Comparison of ENCODE assay signal across 11 mouse cellular contexts in genomic region chr16:51118365-51118764, GRCm38 (mm10).
DNase-seq lines count a peak whose midpoint lies in the region; ATAC-seq and TF ChIP-seq lines count a peak whose summit lies in the region.
"Had no signal": no experiment of that assay in that cellular context is flagged by ENCODE, and none has a peak within 500 bp of the region (broad histone marks: within the 10 kb centered on the region; RNA-seq: fewer than 3 reads in every experiment).

No protein-coding gene starts in this region.

- no peaks in the 10 kb centered on the region for H3K36me3 ChIP-seq in kidney, embryonic 16.5 days (ENCODE audit: insufficient read depth, low read length)
- H3K36me3 ChIP-seq in embryonic facial prominence, embryonic 13.5 days = no peaks in the 10 kb centered on the region
- H3K36me3 ChIP-seq in midbrain, postnatal 0 days (ENCODE audit: insufficient read depth, low read length) = no peaks in the 10 kb centered on the region
- no peaks in the 10 kb centered on the region for H3K36me3 ChIP-seq in heart, embryonic 12.5 days

- no peak overlapping the region for H3K4me3 ChIP-seq in kidney, embryonic 16.5 days (ENCODE audit: low read length)
- H3K4me3 ChIP-seq in embryonic facial prominence, embryonic 13.5 days = no peak overlapping the region
- H3K4me3 ChIP-seq in midbrain, postnatal 0 days (ENCODE audit: low read depth, low read length) = 0 out of 2 replicates have a peak overlapping the region, but pooled peaks have one; percentile 5
- no peak overlapping the region for H3K4me3 ChIP-seq in heart, embryonic 12.5 days

- H3K4me1 ChIP-seq in kidney, embryonic 16.5 days (ENCODE audit: insufficient read depth, low read length) = no peaks in the 10 kb centered on the region
- H3K4me1 ChIP-seq in embryonic facial prominence, embryonic 13.5 days = peaks cover 8% of the 10 kb centered on the region
- no peaks in the 10 kb centered on the region for H3K4me1 ChIP-seq in midbrain, postnatal 0 days (ENCODE audit: insufficient read depth, low read length)
- H3K4me1 ChIP-seq in heart, embryonic 12.5 days (replicated peaks) = no peaks in the 10 kb centered on the region

- no peak for DNase-seq in kidney, postnatal 10 days
- DNase-seq in liver = peak; percentile 23
- DNase-seq in midbrain, postnatal 0 days (ENCODE audit: low spot score) = no peak
- DNase-seq in yolk sac, embryonic 10.5 days (ENCODE audit: low spot score) = no peak
- DNase-seq: cerebellum, postnatal 36 days; gastrocnemius, postnatal 25 days; lung, postnatal 36 days had no signal

- no peaks in the 10 kb centered on the region for H3K9me3 ChIP-seq in kidney, embryonic 16.5 days (ENCODE audit: low read length)
- no peaks in the 10 kb centered on the region for H3K9me3 ChIP-seq in embryonic facial prominence, embryonic 13.5 days
- no peaks in the 10 kb centered on the region for H3K9me3 ChIP-seq in midbrain, postnatal 0 days (ENCODE audit: low read length)
- H3K9me3 ChIP-seq in heart, embryonic 12.5 days (replicated peaks) = no peaks in the 10 kb centered on the region

- peak; percentile 81; the same call in 1 of the 2 replicates for ATAC-seq in kidney, embryonic 16.5 days (ENCODE audit: low FRiP score, low TSS enrichment)
- no peak for ATAC-seq in embryonic facial prominence, embryonic 13.5 days (ENCODE audit: insufficient number of reproducible peaks, insufficient read depth, low FRiP score, low TSS enrichment, low read depth)
- no peak for ATAC-seq in midbrain, postnatal 0 days (ENCODE audit: low FRiP score)
- ATAC-seq in heart, embryonic 12.5 days (ENCODE audit: insufficient number of reproducible peaks, low FRiP score) = no peak

- TF ChIP-seq CTCF in midbrain, postnatal 0 days (IDR thresholded peaks at IDR 0.05) = no peak

- no peaks in the 10 kb centered on the region for H3K27me3 ChIP-seq in kidney, embryonic 16.5 days (ENCODE audit: insufficient read depth, low read length)
- H3K27me3 ChIP-seq in embryonic facial prominence, embryonic 13.5 days = no peaks in the 10 kb centered on the region
- no peaks in the 10 kb centered on the region for H3K27me3 ChIP-seq in midbrain, postnatal 0 days (ENCODE audit: insufficient read depth, low read length)
- H3K27me3 ChIP-seq in heart, embryonic 12.5 days (replicated peaks) = no peaks in the 10 kb centered on the region

- no peak overlapping the region for H3K9ac ChIP-seq in kidney, embryonic 16.5 days (replicated peaks; ENCODE audit: low read length)
- no peak overlapping the region for H3K9ac ChIP-seq in embryonic facial prominence, embryonic 13.5 days
- H3K9ac ChIP-seq in midbrain, postnatal 0 days (replicated peaks; ENCODE audit: low read length, poor library complexity, severe bottlenecking) = no peak overlapping the region
- H3K9ac ChIP-seq in heart, embryonic 12.5 days = no peak overlapping the region
- H3K9ac ChIP-seq: forebrain, postnatal 0 days had no signal

- no peak overlapping the region for H3K4me2 ChIP-seq in kidney, embryonic 16.5 days (replicated peaks; ENCODE audit: low read depth, low read length)
- H3K4me2 ChIP-seq in embryonic facial prominence, embryonic 13.5 days = peak overlapping the region; percentile 32; the same call in 1 of the 2 replicates
- H3K4me2 ChIP-seq in midbrain, postnatal 0 days (ENCODE audit: low read depth, low read length, poor library complexity, severe bottlenecking) = no peak overlapping the region
- H3K4me2 ChIP-seq in heart, embryonic 12.5 days = no peak overlapping the region

- WGBS in kidney, embryonic 16.5 days = 24% methylated on average over 3 of the region's 3 CpGs
- WGBS in embryonic facial prominence, embryonic 13.5 days = 40% methylated on average over 3 of the region's 3 CpGs
- 30% methylated on average over 3 of the region's 3 CpGs for WGBS in midbrain, postnatal 0 days
- WGBS in heart, embryonic 12.5 days = 34% methylated on average over 3 of the region's 3 CpGs

- H3K27ac ChIP-seq in kidney, embryonic 16.5 days (ENCODE audit: low read length) = 0 out of 2 replicates have a peak overlapping the region, but pooled peaks have one; percentile 47
- no peak overlapping the region for H3K27ac ChIP-seq in embryonic facial prominence, embryonic 13.5 days
- H3K27ac ChIP-seq in midbrain, postnatal 0 days (ENCODE audit: low read depth, low read length) = no peak overlapping the region
- no peak overlapping the region for H3K27ac ChIP-seq in heart, embryonic 12.5 days (ENCODE audit: poor library complexity, severe bottlenecking)
